Mouse (Mus musculus) right cerebral cortex, adult 18-20 months (tissue): ENCODE measurements around the gene Trim80.
"Not testable (repeated sequence)": the region's sequence is repeated elsewhere in the genome, so short reads cannot be mapped to it uniquely, and the experiment has no call there.

Experiments
- DNase-seq: peaks from one replicate; pipeline ENCODE4 v3.0.0; 2022; ENCODE audit warnings: mixed read lengths

The Trim80 gene

DNA sequence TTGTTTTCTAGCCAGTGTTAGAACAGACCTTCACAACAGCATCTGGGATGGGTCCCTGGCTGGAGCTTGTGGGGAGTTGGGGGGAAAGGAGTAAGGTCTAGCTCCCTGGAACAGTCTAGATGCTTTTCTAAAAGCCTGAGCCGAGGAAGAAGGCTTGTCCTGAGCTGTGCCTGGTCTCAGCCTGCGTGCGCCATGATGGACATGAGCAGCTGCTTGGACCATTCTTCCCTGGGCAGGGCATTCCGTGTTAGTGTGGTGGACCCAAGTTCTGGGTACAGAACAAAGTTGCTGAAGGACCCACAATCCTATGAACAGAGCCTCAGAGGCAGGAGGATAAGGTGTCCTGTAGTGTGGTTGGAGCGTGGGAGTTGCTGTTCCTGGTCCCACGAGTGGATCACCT lies 9.8 kb upstream of the Trim80 start:
- no peak for DNase-seq

DNA sequence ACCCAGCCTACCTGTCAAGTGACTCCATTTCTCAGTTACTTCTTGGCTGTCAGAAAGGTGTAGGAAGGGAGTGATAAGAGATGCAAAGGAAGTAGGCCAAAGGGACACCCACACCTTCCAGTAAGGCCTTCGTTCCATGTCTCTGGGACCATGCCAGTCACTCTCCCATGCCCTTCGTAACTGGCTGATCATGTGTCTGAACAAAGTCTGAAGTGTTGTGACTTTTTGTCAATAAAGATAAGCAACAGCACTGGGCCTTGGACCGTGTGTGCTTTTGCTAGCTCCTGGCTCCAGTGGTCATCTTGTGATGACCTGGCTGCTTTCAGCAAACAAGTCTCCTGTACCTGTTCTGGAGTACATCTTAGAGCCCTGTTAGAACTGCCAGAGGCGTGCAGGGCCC lies 7.5 kb upstream of the Trim80 start:
- no peak for DNase-seq

GRCm38 (mm10) chr11:115433342-115433741 lies 7.0 kb upstream of the Trim80 start:
- no peak for DNase-seq

DNA sequence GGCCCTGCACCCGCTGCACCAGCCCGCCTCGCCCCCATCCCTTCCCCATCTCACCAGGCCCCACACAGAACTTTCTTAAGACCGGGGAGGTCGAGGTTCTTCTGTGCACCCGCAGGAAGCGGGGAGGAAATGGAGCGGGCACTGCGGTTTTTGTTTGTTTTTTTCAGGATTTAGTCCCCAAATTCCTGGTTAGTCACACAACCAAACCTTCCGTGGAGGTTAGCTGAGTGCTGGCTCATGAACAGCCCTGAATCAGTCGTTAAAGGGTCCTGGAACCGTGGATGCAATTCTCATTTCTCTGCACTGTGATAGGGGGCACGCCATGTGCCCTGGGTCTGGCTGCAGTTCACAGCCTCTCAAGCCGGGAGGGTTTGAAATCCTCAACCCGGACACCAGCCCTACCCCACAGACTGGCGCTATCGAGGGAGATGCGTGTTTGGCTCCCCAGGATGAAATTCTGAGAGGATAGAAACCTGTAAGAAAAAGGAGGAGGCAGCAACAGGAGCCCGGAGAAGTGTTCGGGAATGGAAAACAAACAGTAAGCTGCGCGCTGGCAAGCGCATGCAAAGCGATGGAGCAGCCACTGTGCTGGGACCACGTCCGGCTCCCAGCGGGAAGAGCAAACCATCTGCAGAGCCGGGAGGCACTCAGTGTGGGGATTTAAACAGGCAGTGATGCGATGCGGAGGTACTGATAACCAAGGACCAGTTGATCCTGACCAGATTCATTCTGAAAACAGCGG lies 4.6 kb upstream of the Trim80 start:
- DNase-seq: no peak

DNA sequence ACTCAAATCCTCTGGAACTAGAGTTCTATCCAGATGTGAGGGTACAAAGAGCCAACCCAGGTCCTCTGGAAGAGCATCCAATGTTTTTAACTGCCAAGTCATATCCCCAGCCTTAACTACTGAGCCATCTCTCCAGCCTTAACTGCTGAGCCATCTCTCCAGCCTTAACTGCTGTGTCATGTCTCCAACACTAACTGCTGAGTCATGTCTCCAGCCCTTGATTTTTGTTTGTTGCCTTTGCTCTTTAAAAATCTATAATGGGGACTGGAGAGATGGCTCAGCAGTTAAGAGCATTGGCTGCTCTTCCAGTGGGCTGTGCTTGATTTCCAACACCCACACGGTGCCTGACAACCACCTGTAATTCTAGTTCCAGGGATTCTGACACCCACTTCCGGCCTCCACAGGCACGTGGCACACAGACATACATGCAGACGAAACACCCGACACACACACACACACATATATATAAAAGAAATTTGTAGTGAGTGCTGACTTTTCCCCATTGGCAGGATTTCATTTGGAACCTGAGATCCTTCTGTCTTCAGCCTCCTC lies 2.7 kb upstream of the Trim80 start:
- DNase-seq: no peak

GRCm38 (mm10) chr11:115439326-115439725 lies 1.0 kb upstream of the Trim80 start:
- DNase-seq: no peak

GRCm38 (mm10) chr11:115441417-115441816 lies 1.1 kb downstream of the Trim80 start:
- no peak for DNase-seq

GRCm38 (mm10) chr11:115446906-115447305 lies 6.6 kb downstream of the Trim80 start:
- no peak for DNase-seq

DNA sequence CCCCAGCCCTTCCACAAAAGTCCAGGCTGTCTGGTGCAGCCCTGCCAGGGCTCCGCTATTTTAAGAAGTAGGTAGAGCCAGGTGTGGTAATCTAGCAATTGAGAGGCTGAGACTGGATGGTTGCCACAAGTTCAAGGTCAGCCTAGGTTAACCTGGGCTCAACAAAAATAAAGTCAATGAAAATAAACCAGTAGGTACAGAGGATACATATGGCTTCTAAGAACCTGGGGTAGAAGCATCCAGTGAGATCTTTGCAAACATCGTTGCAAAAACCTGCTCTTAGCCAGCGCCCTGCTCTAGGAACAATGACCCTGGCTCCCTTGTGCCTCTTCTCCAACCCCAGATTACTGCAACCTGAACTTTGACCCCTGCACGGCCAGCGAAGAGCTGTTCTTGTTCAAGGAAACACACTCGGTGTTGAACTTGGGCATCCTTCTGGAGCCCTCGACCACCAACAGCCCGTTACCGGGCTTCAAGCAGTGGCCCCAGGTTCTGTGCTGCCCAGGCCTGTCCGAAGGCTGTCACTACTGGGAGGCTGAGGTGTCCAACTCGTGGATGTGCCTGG lies 7.1 kb downstream of the Trim80 start:
- DNase-seq: no peak

- DNase-seq: no peak
Observed at GRCm38 (mm10) chr11:115448075-115448474, 7.7 kb downstream of the Trim80 start.

GRCm38 (mm10) chr11:115448998-115449397 lies 8.7 kb downstream of the Trim80 start:
- DNase-seq: no peak

GRCm38 (mm10) chr11:115450176-115450575 lies 9.8 kb downstream of the Trim80 start:
- DNase-seq: no peak

DNA sequence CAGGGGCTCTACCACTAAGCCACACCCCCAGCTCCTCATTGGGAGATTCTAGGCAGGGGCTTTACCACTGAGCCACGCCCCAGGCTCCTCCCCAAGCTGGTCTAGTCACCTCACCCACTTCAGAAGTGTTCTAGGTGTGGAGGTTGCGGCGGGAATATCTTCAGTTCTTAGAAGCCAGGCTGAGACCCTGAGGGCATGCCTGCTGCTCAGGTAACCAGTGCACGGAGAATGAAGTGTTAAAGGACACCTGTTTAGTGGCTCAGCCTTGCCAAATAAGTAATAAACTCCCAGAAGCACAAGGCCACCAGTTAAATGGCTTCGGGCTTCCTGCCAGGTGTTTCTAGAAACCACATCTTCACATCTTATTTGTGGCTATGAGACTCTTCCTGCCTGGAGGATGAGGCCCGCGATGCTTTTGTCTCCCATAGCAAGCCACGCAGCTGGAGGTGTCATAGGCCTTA lies 11.5 kb downstream of the Trim80 start:
- DNase-seq: no peak

DNA sequence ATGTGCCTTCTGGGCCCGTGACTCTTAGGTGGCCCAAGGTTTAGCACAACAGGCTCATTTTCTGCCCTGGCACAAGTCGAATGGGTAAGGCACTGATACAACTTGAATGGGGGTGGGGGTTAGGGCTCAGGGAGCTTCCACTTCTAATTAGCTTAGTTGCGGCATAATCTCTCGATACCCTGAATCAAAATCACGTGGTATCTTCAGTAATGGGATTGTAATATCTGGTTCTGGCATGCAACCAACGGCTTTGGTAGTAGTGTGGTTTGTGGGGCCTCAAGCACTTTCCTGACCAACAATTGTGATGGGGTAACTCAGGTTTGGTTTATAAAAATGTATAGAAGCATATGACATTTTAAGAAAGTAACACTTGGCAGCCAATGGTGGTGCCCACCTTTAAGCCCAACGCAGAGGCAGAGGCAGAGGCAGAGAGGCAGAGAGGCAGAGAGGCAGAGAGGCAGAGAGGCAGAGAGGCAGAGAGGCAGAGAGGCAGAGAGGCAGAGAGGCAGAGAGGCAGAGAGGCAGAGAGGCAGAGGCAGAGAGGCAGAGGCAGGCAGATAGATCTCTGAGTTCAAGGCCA lies 12.0 kb downstream of the Trim80 start:
- DNase-seq: no peak

- no peak for DNase-seq
Observed at GRCm38 (mm10) chr11:115453306-115453705, 13.0 kb downstream of the Trim80 start.

DNA sequence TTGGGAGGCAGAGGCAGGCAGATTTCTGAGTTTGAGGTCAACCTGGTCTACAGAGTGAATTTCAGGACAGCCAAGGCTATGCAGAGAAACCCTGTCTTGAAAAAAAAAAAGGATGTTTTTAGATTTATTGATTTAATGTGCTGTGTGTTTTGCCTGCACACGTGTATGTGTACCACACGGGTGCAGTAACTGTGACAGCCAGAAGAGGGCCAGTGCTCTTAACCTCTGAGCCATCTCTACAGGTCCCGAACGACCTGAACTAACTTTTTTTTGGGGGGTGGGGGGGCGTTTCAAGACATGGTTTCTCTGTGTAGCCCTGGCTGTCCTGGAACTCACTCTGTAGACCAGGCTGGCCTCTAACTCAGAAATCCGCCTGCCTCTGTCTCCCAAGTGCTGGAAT lies 14.5 kb downstream of the Trim80 start:
- DNase-seq: not testable (repeated sequence)

- no peak for DNase-seq
Observed at GRCm38 (mm10) chr11:115455619-115456018, 15.3 kb downstream of the Trim80 start.

DNA sequence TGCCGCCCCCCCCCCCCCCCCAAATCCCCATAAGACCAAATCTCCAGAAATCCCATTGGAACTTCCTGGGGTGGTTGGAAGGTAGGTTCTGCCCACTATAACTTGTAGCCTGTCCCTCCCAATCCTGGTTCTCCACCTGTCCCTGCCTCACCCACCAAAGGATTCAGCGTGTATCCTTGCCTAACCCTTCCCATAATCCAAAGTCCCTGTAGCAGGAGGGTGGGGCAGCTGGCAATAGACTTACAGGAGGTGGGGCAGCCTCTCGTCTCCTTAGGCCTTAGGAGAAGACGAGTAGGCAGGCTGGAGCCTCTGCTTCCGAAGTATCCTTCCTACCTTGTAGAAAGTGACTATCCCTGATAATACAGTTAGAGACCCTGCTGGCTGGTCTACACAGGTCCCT lies 15.8 kb downstream of the Trim80 start:
- no peak for DNase-seq

- DNase-seq: no peak
Observed at GRCm38 (mm10) chr11:115457405-115457804, 17.1 kb downstream of the Trim80 start.

- no peak for DNase-seq
Observed at GRCm38 (mm10) chr11:115460976-115461375, 20.6 kb downstream of the Trim80 start.

- DNase-seq: no peak
Observed at GRCm38 (mm10) chr11:115461846-115462242, 21.5 kb downstream of the Trim80 start.

DNA sequence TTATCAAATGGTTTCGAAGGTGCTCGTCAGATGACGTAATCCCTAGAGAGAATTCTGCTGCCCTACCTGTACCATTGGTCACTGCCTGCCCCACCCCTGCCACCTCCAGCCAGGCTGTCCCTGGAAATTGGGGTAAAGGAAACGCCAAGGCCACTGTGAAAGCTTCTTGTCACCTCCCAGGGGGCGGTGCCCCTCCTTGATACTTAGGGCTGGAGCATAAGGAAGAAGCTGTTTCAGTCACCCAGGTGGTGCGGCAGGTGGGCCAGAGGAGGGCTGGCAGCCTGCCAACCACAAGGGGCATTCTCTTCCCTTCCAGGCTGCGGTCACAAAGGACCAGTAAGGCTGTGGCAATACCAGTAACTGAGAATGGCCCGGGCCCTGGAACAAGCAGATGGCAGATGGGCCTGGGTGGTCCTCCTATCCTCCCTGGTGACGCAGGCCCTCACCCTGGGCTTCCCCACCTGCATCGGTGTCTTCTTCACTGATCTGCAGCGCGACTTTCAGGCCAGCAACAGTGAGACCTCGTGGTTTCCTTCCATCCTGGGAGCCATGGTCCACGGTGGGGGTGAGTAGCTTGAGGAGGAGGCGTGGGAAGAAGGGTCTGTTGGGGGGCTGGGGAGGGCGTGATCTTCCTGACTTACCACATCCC lies 22.0 kb downstream of the Trim80 start, which contains the start of gene Slc16a5:
Gene Slc16a5 (plus strand): TSS at position 232 of the 649 bp plus-strand sequence.
- DNase-seq: no peak

DNA sequence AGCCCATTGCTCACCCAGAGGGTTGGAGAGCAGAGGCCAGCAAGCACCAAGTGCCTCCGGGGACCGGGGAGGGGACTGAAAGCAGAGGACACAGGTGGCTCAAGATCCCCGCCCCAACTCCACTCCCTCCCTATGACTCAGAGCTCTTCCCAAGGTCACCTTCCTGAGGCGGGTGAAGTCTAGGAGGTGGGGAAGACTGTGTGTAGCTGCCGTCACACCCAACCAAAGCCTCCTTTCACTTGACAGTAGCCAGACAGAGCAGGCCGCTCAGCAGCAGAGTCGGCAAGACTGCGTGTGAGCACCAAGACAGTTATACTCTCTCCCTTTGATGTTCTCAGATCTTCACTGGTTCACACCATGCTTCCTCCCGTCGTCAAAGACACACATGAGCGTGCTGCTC lies 23.1 kb downstream of the Trim80 start:
- no peak for DNase-seq
